Mouse (Mus musculus) ES-E14 (cell line): ENCODE data around the gene Akr1c19.

Experiments
- CHD2 ChIP-seq: IDR thresholded peaks from 2 replicates; pipeline ENCODE4 v1.6.1; 2014; ENCODE audit warnings: mild to moderate bottlenecking, low read depth, low read length, inconsistent platforms
- HCFC1 ChIP-seq: IDR thresholded peaks from 2 replicates; pipeline ENCODE4 v1.6.1; 2012; ENCODE audit warnings: low read length, inconsistent platforms, borderline replicate concordance; ENCODE audit not compliant: insufficient read depth
- MAFK ChIP-seq: IDR thresholded peaks from 2 replicates; pipeline ENCODE4 v1.6.1; 2014; ENCODE audit warnings: mild to moderate bottlenecking, low read depth, low read length, inconsistent platforms; ENCODE audit not compliant: insufficient read depth
- ZC3H11A ChIP-seq: IDR thresholded peaks from 2 replicates; pipeline ENCODE4 v1.6.1; 2012; ENCODE audit warnings: low read depth, mild to moderate bottlenecking, inconsistent platforms, low read length, borderline replicate concordance

DNA sequence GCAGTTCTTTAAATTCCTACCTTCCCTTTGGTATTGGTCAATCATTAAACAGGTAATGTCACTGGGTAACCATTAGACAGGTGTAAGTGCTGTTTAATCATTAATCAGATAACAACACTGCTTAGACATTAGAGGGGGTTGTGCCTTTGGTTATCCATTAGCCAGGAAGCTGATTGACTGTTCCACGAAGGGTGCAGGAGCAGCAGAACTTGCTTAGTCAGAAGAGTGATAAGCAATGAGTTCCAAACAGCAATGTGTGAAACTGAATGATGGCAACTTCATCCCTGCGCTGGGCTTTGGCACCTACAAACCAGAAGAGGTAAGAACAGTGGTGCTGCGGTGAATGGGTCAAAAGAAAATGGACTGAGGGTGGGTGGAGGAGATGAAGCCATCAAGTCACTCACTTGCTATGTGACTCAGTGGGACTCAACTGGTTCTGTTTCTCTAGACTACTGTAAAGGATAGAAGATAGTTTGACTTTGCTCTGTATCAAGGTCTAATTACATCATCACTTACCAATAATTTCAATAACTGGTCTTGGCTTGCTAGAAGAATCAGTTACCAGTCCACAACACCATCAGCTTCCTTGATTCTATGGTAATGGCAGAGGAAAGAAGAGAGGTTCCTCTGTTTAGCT lies 5.2 kb downstream of the Akr1c19 start:
- TF ChIP-seq ZC3H11A, result no peak
- TF ChIP-seq CHD2, result no peak
- TF ChIP-seq MAFK, result no peak
- no peak for TF ChIP-seq HCFC1
